Mouse (Mus musculus) lung, postnatal 36 days (tissue): ENCODE measurements at regions not wholly inside any gene's neighbourhood (a gene's known extent, or its start where the extent isn't known, plus 50 kb on each side); places are given as distances from the start of the nearest gene placed in this dataset.

Experiments used
- DNase-seq: peaks from one replicate; pipeline ENCODE4 v3.0.0; 2022; ENCODE audit warnings: mixed read lengths

DNA sequence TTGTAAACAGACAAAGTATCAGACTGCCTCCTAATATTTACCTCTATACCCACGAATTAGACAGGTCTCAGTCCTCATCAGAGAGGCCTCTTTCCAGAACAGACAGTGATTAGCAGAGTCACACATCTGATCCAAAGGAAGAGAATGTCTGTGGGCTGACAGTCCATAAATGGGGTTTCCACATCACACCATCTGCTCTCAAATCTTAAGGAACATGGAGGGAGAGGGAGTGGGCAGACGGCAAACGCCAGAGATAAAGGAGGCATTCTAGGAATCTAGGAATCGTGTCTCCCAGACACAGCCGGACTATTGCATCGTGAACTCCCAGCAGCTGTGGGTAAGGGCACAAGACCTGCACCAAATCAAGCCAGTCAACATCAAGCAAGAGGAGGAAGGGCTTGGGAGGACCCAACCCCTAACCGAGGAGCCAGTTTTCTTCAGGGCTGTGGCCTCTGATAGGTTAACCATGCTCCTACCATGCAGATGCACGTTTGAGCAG lies 219.8 kb downstream of the Setd4 start:
- no peak for DNase-seq

- no peak for DNase-seq
Observed at GRCm38 (mm10) chr16:93382945-93383344, 220.9 kb downstream of the Setd4 start.

- DNase-seq, result no peak
Observed at GRCm38 (mm10) chr16:93380717-93381671, 222.9 kb downstream of the Setd4 start.

DNA sequence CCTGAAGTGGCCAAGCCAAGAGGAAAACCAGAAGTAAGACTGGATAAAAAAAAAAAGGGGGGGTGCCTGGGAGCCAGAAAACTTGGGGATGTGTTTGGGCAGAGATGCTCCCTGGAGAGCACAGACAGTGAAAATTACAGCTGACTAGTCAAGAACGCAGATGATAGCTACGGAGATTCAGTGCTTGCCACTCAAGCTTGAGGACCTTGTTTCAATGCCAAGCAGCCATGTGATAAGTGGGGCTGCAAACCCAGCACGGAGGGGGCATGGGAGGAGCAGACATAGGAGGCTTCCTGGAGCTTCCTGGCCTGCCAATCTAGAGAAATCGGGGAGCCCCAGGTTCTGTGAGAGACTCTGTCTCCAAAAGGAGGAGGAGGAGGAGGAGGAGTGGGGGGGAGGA lies 223.7 kb downstream of the Setd4 start:
- no peak for DNase-seq

GRCm38 (mm10) chr16:93379611-93380010 lies 224.3 kb downstream of the Setd4 start:
- DNase-seq, result no peak

- peak; percentile 9 for DNase-seq
Observed at GRCm38 (mm10) chr16:93374669-93375068, 229.2 kb downstream of the Setd4 start.

GRCm38 (mm10) chr16:93369766-93370146 lies 234.1 kb downstream of the Setd4 start:
- DNase-seq, result peak; percentile 51

DNA sequence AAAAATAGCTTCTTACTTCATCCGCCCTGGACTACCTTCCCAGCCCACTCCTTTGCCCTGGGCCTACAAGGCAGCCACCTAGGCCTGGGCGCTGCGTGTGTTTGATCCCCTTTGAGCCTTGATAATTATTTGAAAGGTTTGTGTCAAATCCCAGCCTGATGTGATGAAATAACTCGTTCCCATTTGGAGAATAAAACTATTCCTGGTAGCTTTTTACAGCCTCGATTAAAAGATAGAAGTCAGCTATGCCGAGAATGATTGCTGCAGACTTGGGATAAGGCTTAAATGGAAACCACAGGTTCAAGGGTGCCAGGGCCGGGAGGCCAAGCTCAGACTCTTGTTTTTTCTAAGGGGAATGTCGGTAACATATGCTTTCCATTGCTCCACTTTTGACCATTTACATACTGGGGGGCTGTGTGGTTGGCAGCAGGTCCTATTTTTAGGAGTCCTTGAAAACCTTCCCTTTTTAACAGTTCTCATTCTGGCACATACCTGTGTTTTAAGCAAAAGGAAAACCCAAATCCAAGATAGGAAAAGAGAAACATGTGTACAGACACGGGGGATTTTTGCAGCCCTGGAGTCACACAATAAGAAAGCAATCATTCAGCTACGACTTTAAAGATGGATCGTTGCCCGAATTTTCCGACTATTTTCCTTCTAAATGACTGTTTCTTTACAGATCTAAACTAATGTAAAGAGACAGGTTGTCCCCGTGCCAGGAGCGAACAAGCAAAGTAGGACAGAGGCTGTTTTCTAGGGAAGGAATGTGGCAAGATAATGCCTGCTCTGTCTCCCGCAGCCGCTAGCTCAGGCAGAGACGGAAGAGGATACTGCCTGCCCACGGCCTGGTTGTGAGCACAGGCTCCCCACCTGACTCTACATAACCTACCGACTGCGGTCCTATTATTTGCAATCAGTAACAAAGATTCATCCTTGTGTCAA lies 234.8 kb downstream of the Setd4 start:
- no peak for DNase-seq

DNA sequence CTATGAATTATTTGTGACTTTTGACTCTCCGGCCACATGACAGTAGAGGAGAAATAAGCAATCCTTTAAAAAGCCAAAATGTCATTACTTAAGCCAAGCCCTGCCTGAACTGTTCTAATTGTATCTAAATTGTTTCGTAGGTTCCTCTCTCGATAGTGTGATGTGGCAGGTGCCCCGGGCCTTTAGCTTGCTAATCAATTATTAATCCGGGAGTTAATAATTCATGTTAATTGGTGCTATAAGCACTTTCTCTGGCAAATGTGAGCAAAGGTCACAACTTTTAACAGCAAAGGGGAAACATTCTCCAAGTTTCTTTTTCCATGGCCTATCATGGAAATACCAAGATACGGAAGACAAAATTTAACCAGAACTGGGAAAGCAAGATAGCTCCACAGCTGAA lies 235.9 kb downstream of the Setd4 start:
- DNase-seq, result no peak

GRCm38 (mm10) chr16:93367246-93367805 lies 236.5 kb downstream of the Setd4 start:
- DNase-seq, result no peak

DNA sequence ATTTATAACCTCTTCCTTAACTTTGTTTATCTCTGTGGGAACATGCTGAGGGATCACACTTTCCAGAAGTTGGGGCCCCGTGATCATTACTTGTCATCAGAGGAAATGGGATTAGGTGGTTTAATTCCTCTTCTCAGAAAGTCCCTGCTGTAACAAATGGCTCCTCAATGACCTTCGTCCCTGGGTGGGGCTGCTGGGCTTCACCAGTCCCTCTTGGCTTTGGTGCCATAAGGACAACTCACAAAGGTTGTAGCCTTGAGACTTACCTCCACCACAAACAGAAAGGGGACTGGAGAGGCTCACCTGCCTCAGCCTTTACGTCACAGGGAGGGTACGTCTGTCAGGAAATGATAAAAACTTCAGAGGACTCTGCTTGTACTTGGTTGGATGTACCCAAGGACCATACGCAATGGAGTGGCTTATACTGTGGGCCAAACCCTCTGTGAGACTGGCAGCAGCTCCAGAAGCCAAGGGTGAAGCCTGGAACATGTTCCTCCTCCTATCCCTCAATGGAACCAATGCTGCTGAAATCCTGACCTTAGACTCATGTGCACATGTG lies 237.4 kb downstream of the Setd4 start:
- DNase-seq, result no peak

- DNase-seq, result no peak
Observed at GRCm38 (mm10) chr16:93365236-93365951, 238.5 kb downstream of the Setd4 start.

GRCm38 (mm10) chr16:93359772-93360171 lies 244.1 kb downstream of the Setd4 start:
- DNase-seq, result no peak

- no peak for DNase-seq
Observed at GRCm38 (mm10) chr16:93358613-93359012, 245.2 kb downstream of the Setd4 start.

- no peak for DNase-seq
Observed at GRCm38 (mm10) chr16:93358166-93358565, 245.7 kb downstream of the Setd4 start.

DNA sequence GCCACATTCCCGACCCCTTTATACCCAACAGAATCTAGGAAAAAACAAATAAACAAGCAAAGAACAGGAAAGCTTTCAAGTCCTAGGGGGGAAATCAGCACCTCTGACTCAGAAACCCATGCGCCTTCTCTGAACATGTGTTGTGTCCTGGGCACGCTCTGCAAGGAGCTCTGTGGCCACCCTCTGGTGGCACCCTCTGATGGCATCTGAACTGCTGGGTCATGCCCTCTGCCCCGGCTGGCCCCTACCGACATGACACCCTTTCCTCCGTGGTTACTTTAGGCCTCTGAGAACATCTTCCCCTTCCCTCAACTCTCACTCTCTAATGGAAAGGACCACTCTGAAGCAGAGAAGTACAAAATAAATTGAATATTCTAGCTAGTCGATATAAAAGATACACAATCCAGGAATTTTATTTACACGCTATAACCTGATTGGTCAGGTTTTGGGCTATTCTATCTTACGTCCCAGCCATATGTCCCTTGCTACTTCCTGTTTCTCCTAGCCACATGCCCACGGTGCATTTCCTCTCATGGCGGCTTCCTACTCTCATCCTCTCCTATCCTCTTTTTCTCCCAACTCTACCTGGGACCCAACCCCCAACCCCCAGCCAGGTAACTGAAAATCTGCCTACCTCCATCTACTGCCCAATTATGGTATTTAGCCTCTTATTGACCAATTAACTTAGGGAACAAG lies 248.5 kb downstream of the Setd4 start:
- DNase-seq, result no peak

DNA sequence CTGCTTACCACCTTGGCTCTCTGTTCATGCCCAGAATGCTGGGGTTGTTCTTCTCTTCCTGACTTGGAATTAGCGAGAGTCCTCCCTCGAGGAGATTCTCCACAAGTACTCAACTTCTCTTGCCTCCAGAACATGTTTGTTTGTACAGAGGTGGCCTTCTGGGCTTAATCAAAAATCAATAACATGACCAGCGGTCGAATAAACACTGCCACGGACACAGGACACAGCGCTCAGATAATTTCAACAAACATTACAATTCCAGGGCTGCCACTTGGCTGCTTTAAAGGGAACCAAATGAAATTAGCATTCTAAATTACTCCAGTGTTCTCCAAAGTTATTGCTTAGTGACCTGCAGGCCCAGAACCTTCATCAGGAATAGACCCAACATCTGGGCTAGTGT lies 249.9 kb downstream of the Setd4 start:
- DNase-seq, result no peak

- DNase-seq, result no peak
Observed at GRCm38 (mm10) chr16:93344555-93344954, 259.3 kb downstream of the Setd4 start.

DNA sequence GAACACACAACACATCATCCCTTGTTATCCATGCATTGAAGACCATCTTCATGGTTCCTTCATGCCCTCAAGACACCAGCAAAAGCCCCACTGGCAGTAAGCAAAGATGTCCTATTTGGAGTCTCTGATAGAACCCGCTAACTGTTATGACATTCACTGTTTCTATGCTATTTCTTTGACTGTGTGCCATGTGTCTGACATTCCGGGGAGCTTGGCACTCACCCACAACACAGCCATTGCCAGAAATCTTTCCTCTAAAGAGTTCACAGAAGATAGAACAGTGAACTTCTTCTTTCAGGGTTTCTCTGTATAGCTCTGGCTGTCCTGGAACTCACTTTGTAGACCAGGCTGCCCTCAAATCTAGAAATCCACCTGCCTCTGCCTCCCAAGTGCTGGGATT lies 261.2 kb downstream of the Setd4 start:
- no peak for DNase-seq

DNA sequence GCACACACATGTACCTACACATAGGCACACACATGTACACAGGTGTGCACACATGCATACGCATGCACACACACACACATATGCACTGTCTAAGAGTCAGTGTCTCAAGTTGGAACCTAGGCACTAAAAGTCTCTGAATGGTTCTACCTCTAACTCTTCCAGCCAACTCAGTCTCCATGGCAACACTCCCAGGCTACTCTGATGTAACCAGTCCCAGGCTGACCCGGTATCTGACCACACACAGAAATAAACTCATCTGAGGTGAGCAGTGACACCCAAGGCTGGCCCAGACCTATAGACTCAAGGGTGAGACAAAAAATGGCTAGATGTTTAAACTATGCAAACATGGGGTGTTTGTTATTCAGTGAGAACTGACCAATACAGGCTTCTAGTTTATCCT lies 262.1 kb downstream of the Setd4 start:
- DNase-seq, result peak; percentile 5

DNA sequence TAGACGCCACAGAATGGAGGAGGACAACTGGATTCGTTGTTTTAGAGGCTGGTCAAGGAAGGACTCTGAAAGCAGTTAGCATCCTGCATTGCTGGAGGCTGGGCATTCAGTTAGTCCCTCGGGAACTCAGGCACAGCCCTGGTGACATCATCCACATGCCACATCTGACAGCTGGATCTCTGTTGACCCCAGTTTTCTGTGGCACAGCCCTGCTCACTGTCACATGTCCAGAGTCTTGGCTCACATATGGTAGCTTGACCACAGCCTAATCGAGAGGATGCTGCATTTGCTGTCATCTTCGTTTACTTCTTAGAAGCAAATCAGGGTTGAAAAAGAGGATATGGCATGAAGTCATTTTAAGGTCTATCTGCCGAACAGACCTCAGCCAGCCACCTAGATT lies 265.1 kb downstream of the Setd4 start:
- DNase-seq, result no peak
